Mouse (Mus musculus): Measurements from ENCODE around the gene Syt16. TPM values are rescaled to one million over a fixed set of nuclear protein-coding genes. Genes with fewer than 3 reads are reported as not detected.

Syt16 gene
- polyA plus RNA-seq, 1 experiment from 2014 or later, result 0.17 TPM

GRCm38 (mm10) chr12:74316989-74317759 lies 319.7 kb downstream of the Syt16 start:
- H3K27ac ChIP-seq (ENCODE audit: low read length), result no peak overlapping the region
- H3K36me3 ChIP-seq (ENCODE audit: control insufficient read depth, insufficient read depth), result no peaks in the 10 kb centered on the region
- H3K4me1 ChIP-seq (ENCODE audit: control insufficient read depth, insufficient read depth, low read length), result peaks cover 2% of the 10 kb centered on the region; the same call in 1 of the 2 replicates
- H3K27me3 ChIP-seq (ENCODE audit: control insufficient read depth, insufficient read depth, low read length), result no peaks in the 10 kb centered on the region
- no peaks in the 10 kb centered on the region for H3K9me3 ChIP-seq (replicated peaks; ENCODE audit: control insufficient read depth, low read length)
- H3K4me3 ChIP-seq (ENCODE audit: low read length), result peak overlapping the region; percentile 72
- 13% methylated on average over 15 of the region's 15 CpGs for WGBS
- H3K9ac ChIP-seq (ENCODE audit: low read length), result peak overlapping the region; percentile 78
- peak; percentile 72 for ATAC-seq (replicated peaks; ENCODE audit: extremely low read depth, insufficient read depth, low FRiP score)
- peak overlapping the region; percentile 78 for H3K4me2 ChIP-seq (ENCODE audit: low read depth, low read length)

GRCm38 (mm10) chr12:74320318-74320717 lies 322.9 kb downstream of the Syt16 start:
- no peak for ATAC-seq (replicated peaks; ENCODE audit: extremely low read depth, insufficient read depth, low FRiP score)
- H3K27ac ChIP-seq (ENCODE audit: low read length), result no peak overlapping the region
- no peak overlapping the region for H3K4me3 ChIP-seq (ENCODE audit: low read length)
- H3K9ac ChIP-seq (ENCODE audit: low read length), result no peak overlapping the region
- H3K4me2 ChIP-seq (ENCODE audit: low read depth, low read length), result no peak overlapping the region
- 14% methylated on average over 10 of the region's 10 CpGs for WGBS
- H3K27me3 ChIP-seq (ENCODE audit: control insufficient read depth, insufficient read depth, low read length), result no peaks in the 10 kb centered on the region
- no peaks in the 10 kb centered on the region for H3K36me3 ChIP-seq (ENCODE audit: control insufficient read depth, insufficient read depth)
- no peaks in the 10 kb centered on the region for H3K9me3 ChIP-seq (replicated peaks; ENCODE audit: control insufficient read depth, low read length)
- peaks cover 2% of the 10 kb centered on the region; the same call in 1 of the 2 replicates for H3K4me1 ChIP-seq (ENCODE audit: control insufficient read depth, insufficient read depth, low read length)

- WGBS, result 74% methylated on average over 5 of the region's 5 CpGs
- Histone ChIP-seq H3K27ac (ENCODE audit: low read length) (no peak overlapping the region), H3K4me1 (ENCODE audit: control insufficient read depth, insufficient read depth, low read length) (no peaks in the 10 kb centered on the region), H3K4me2 (ENCODE audit: low read depth, low read length) (no peak overlapping the region), H3K4me3 (ENCODE audit: low read length) (no peak overlapping the region), H3K9ac (ENCODE audit: low read length) (no peak overlapping the region), H3K27me3 (ENCODE audit: control insufficient read depth, insufficient read depth, low read length) (no peaks in the 10 kb centered on the region), H3K9me3 (replicated peaks; ENCODE audit: control insufficient read depth, low read length) (no peaks in the 10 kb centered on the region), H3K36me3 (ENCODE audit: control insufficient read depth, insufficient read depth) (no peaks in the 10 kb centered on the region)
- ATAC-seq (replicated peaks; ENCODE audit: extremely low read depth, insufficient read depth, low FRiP score), result no peak
Measured at GRCm38 (mm10) chr12:74321981-74322380, 324.5 kb downstream of the Syt16 start.

Other genes with a start within 250 kb of the Syt16 start
- 93.8 and 95.1 TPM in 2 replicates for gene Hif1a, start 96.3 kb upstream of the Syt16 start, polyA plus RNA-seq (2015; fragmentation: Nextera tagmentation; extraction: Ambion mirVana)
- 9.4 and 10.1 TPM in 2 replicates for gene Gm49321, start 60.0 kb upstream of the Syt16 start, polyA plus RNA-seq (2015; fragmentation: Nextera tagmentation; extraction: Ambion mirVana)
- gene Snapc1, start 33.2 kb upstream of the Syt16 start, polyA plus RNA-seq (2015; fragmentation: Nextera tagmentation; extraction: Ambion mirVana), result 17.3 and 17.7 TPM in 2 replicates

Data from heart, embryonic 16.5 days (tissue).